ENCODE assay signal across 36 mouse cellular contexts in genomic region chr1:85972341-85972740, GRCm38 (mm10). TPM values are rescaled to one million over a fixed set of nuclear protein-coding genes. Genes with fewer than 3 reads are reported as not detected.
"Had no signal": no experiment of that assay in that cellular context is flagged by ENCODE, and none has a peak within 500 bp of the region (broad histone marks: within the 10 kb centered on the region; RNA-seq: fewer than 3 reads in every experiment).

No protein-coding gene starts in this region.

- H3K9me3 ChIP-seq: embryonic facial prominence, embryonic 10.5 days; embryonic facial prominence, embryonic 12.5 days; embryonic facial prominence, embryonic 13.5 days; embryonic facial prominence, embryonic 15.5 days; forebrain, embryonic 10.5 days; forebrain, embryonic 12.5 days; forebrain, embryonic 13.5 days; forebrain, embryonic 15.5 days had no signal

- H3K9ac ChIP-seq: embryonic facial prominence, embryonic 12.5 days; embryonic facial prominence, embryonic 13.5 days; embryonic facial prominence, embryonic 15.5 days; forebrain, embryonic 12.5 days; forebrain, embryonic 13.5 days; forebrain, embryonic 15.5 days; forebrain, postnatal 0 days had no signal

- ATAC-seq: forebrain, embryonic 13.5 days; forebrain, embryonic 14.5 days; forebrain, embryonic 15.5 days; forebrain, embryonic 16.5 days; forebrain, postnatal 0 days had no signal

- H3K36me3 ChIP-seq: embryonic facial prominence, embryonic 10.5 days; embryonic facial prominence, embryonic 12.5 days; embryonic facial prominence, embryonic 13.5 days; embryonic facial prominence, embryonic 15.5 days; forebrain, embryonic 10.5 days; forebrain, embryonic 12.5 days; forebrain, embryonic 15.5 days had no signal

- H3K4me2 ChIP-seq: embryonic facial prominence, embryonic 12.5 days; embryonic facial prominence, embryonic 13.5 days; embryonic facial prominence, embryonic 15.5 days; forebrain, embryonic 12.5 days; forebrain, embryonic 13.5 days; forebrain, embryonic 15.5 days had no signal

- H3K27me3 ChIP-seq: embryonic facial prominence, embryonic 12.5 days; embryonic facial prominence, embryonic 13.5 days; embryonic facial prominence, embryonic 15.5 days; forebrain, embryonic 12.5 days; forebrain, embryonic 13.5 days; forebrain, embryonic 15.5 days had no signal

- DNase-seq: cerebellum, adult 8-10 months; cerebellum, adult 9-10 months; cerebellum, adult 9-11 months; cerebellum, postnatal 10 days; cerebellum, postnatal 14 days; cerebellum, postnatal 25 days; cerebellum, postnatal 36 days; embryo, embryonic 11 days; forebrain, postnatal 0 days; gastrocnemius, postnatal 10 days; gastrocnemius, postnatal 14 days; gastrocnemius, postnatal 25 days; gastrocnemius, postnatal 36 days; heart, adult 11 months; heart, adult 18-20 months; heart, adult 2 months had no signal

- H3K27ac ChIP-seq: embryonic facial prominence, embryonic 10.5 days; embryonic facial prominence, embryonic 12.5 days; embryonic facial prominence, embryonic 13.5 days; embryonic facial prominence, embryonic 15.5 days; forebrain, embryonic 10.5 days; forebrain, embryonic 12.5 days; forebrain, embryonic 13.5 days; forebrain, embryonic 15.5 days; heart, adult 2 months had no signal

- H3K4me1 ChIP-seq: embryonic facial prominence, embryonic 10.5 days; embryonic facial prominence, embryonic 12.5 days; embryonic facial prominence, embryonic 15.5 days; forebrain, embryonic 10.5 days; forebrain, embryonic 12.5 days; forebrain, embryonic 15.5 days had no signal

- H3K4me3 ChIP-seq: embryonic facial prominence, embryonic 10.5 days; embryonic facial prominence, embryonic 12.5 days; embryonic facial prominence, embryonic 13.5 days; embryonic facial prominence, embryonic 15.5 days; erythroblast, embryonic 14.5 days; forebrain, embryonic 10.5 days; forebrain, embryonic 12.5 days; forebrain, embryonic 13.5 days; forebrain, embryonic 15.5 days; heart, adult 2 months had no signal

RNA-seq across cellular contexts. Expression of gene Gpr55, which starts 11.5 kb away (rescaled TPM):
- total RNA-seq: common myeloid progenitor, adult 5-6 weeks; gastrocnemius, adult 18-20 months; gastrocnemius, adult 8-10 months; gastrocnemius, postnatal 10 days; gastrocnemius, postnatal 14 days; gastrocnemius, postnatal 25 days; gastrocnemius, postnatal 36 days; gastrocnemius, postnatal 4 days; granulocyte monocyte progenitor cell, adult 5-6 weeks; heart, adult 2 months had no signal
- polyA plus RNA-seq: embryonic facial prominence, embryonic 10.5 days; embryonic facial prominence, embryonic 11.5 days; embryonic facial prominence, embryonic 14.5 days; erythroblast, embryonic 14.5 days; forebrain, embryonic 10.5 days; forebrain, embryonic 11.5 days; forebrain, embryonic 12.5 days; forebrain, embryonic 13.5 days; forebrain, embryonic 14.5 days; heart, adult 2 months had no signal

RNA-seq across cellular contexts. Expression of gene 4933407L21Rik, which starts 44.1 kb away (rescaled TPM):
- total RNA-seq: common myeloid progenitor, adult 5-6 weeks; gastrocnemius, postnatal 10 days; gastrocnemius, postnatal 25 days; gastrocnemius, postnatal 36 days; granulocyte monocyte progenitor cell, adult 5-6 weeks; heart, adult 18-20 months; heart, adult 2 months; heart, adult 8-10 months had no signal
- polyA plus RNA-seq: embryonic facial prominence, embryonic 11.5 days; erythroblast, embryonic 14.5 days; heart, adult 2 months had no signal

RNA-seq across cellular contexts. Expression of gene Spata3, which starts 44.3 kb away (rescaled TPM):
- total RNA-seq: common myeloid progenitor, adult 5-6 weeks; forebrain, postnatal 0 days; gastrocnemius, adult 18-20 months; gastrocnemius, adult 8-10 months; gastrocnemius, postnatal 10 days; gastrocnemius, postnatal 14 days; gastrocnemius, postnatal 25 days; gastrocnemius, postnatal 36 days; gastrocnemius, postnatal 4 days; granulocyte monocyte progenitor cell, adult 5-6 weeks; heart, adult 18-20 months; heart, adult 2 months; heart, adult 8-10 months had no signal
- polyA plus RNA-seq: embryonic facial prominence, embryonic 10.5 days; embryonic facial prominence, embryonic 11.5 days; embryonic facial prominence, embryonic 12.5 days; embryonic facial prominence, embryonic 13.5 days; embryonic facial prominence, embryonic 14.5 days; embryonic facial prominence, embryonic 15.5 days; erythroblast, embryonic 14.5 days; forebrain, embryonic 10.5 days; forebrain, embryonic 11.5 days; forebrain, embryonic 12.5 days; forebrain, embryonic 13.5 days; forebrain, embryonic 14.5 days had no signal
